Mouse (Mus musculus): ENCODE data around the gene Tmem88b.
"Not testable (repeated sequence)": the region's sequence is repeated elsewhere in the genome, so short reads cannot be mapped to it uniquely, and the experiment has no call there.

The Tmem88b gene

GRCm38 (mm10) chr4:155760613-155761355 lies 24.9 kb downstream of the Tmem88b start, which contains the start of gene Atad3a:
Gene Atad3a (minus strand): TSS chr4:155761093.
- DNase-seq (ENCODE audit: low spot score in 2 of 2) = peak; percentile 94 to 96

GRCm38 (mm10) chr4:155759862-155760612 lies 25.6 kb downstream of the Tmem88b start:
- peak; percentile 41 to 54 for DNase-seq (ENCODE audit: low spot score in 2 of 2)

GRCm38 (mm10) chr4:155757011-155757410 lies 28.7 kb downstream of the Tmem88b start:
- no peak for DNase-seq (ENCODE audit: low spot score in 2 of 2)

DNA sequence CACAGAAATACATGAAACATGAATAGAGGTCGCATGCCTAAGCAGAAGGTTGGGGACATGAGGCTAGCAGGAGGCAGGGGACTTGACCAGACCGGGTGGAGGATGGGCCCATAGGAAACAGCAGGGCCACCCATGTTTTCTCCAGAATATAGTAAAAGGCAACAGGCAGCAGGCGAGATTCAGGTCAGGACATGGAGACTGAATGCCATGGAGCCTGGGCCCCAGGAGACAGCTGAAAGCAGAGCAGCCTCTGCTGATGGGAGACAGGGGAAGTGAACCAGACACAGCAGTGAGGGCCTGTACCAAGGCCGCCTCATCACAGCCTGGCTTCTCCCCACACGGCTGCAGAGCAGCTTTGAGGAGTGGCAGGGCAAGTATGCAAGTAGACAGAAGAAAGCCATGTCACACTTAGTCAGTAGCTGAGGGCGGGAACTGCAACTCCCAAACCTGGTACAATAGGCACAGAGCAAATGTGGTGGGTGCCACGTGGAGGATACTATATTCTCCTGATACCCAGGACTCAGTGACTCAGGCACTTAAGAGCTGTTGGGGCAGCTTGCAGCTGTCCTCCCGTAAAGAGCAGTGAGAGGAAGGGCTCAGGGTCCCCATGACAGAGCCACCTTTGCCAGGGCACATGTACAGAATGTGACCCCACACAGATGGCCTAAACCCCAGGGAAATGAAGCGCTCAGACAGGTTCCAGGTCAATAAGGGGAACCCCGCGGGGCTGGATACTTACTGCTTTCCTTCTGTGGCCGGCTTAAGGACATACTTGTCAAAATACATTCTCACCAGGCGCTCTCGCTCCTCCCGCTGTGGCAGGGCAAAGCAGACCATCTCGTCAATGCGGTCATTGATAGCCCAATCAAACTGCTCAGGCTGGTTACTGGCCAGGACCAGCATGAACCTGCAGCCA lies 38.8 kb downstream of the Tmem88b start:
- no peak for DNase-seq (ENCODE audit: low spot score in 2 of 2)

DNA sequence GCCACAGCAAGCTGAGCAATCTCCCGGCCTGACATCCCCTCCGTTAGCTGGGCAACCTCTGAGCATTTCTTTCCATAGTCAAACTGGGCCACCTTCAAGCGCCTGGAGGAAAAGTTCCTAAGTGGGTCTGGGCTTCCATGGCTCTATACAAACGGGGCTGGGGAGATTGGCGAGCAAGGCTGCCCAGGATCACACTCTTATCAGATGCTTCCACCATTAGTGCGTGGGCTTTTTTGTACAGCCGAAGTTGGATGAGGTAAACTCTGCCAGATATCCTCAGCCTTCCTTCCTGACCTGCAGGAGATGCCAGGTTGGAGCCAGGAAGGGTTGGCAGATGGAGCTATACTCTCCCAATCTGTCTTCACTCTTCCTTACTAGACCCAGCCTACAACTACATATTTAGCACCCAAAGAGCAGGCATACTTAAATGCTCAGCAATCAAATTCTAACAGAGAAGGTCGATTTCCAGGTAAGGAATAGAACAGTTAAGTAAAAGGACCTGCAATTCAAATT lies 39.6 kb downstream of the Tmem88b start:
- no peak for DNase-seq (ENCODE audit: low spot score in 2 of 2)

- DNase-seq (ENCODE audit: low spot score in 2 of 2) = no peak
Observed at GRCm38 (mm10) chr4:155745136-155745535, 40.5 kb downstream of the Tmem88b start.

GRCm38 (mm10) chr4:155744474-155744873 lies 41.2 kb downstream of the Tmem88b start:
- no peak for DNase-seq (ENCODE audit: low spot score in 2 of 2)

GRCm38 (mm10) chr4:155742684-155743083 lies 43.0 kb downstream of the Tmem88b start:
- DNase-seq (ENCODE audit: low spot score in 2 of 2) = no peak

GRCm38 (mm10) chr4:155740681-155741080 lies 45.0 kb downstream of the Tmem88b start:
- not testable (repeated sequence) for DNase-seq (ENCODE audit: low spot score in 2 of 2)

- DNase-seq (ENCODE audit: low spot score in 2 of 2) = no peak
Observed at GRCm38 (mm10) chr4:155739741-155740636, 45.7 kb downstream of the Tmem88b start.

DNA sequence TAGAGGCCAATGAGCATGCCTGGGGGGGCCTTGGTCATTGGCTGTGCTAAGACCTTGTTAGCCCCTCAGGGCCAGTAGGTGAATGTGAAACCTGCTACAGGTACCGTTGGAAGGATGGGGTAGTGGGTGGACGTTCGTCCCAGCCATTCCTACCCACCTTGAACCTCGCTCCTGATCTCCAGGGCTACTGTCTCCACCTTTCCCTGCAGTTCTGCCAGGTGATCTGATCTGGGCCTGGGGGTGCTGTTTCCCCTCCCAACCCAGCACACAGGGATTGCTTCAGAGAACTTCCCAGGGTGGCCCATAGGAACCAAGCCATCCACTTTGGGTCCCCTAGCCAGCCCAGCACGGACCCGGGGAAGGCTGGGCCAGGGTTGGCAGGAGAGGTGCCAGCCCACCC lies 46.5 kb downstream of the Tmem88b start:
- DNase-seq (ENCODE audit: low spot score in 2 of 2) = no peak

- DNase-seq (ENCODE audit: low spot score in 2 of 2) = no peak
Observed at GRCm38 (mm10) chr4:155738262-155738661, 47.4 kb downstream of the Tmem88b start.

DNA sequence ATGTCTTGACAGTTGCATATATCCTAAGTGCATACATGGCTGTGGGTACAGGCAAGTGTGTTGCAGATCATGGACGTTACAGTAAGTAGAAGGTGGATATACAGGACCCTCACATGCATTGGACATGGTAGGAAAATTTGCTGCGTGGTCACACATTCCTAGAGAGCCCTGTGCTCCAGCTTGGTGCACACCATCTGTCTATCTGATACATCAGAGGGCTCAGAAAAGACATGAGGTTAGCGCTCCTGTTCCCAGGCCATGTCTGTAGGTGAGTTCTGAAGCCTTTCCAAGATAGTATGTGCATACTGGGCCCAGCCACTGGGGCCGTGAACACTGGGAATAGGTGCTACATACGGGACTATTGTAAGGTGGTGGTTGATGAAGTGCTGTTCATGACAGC lies 49.3 kb downstream of the Tmem88b start:
- no peak for DNase-seq (ENCODE audit: low spot score in 2 of 2)

GRCm38 (mm10) chr4:155735788-155736187 lies 49.9 kb downstream of the Tmem88b start:
- no peak for DNase-seq (ENCODE audit: low spot score in 2 of 2)

DNA sequence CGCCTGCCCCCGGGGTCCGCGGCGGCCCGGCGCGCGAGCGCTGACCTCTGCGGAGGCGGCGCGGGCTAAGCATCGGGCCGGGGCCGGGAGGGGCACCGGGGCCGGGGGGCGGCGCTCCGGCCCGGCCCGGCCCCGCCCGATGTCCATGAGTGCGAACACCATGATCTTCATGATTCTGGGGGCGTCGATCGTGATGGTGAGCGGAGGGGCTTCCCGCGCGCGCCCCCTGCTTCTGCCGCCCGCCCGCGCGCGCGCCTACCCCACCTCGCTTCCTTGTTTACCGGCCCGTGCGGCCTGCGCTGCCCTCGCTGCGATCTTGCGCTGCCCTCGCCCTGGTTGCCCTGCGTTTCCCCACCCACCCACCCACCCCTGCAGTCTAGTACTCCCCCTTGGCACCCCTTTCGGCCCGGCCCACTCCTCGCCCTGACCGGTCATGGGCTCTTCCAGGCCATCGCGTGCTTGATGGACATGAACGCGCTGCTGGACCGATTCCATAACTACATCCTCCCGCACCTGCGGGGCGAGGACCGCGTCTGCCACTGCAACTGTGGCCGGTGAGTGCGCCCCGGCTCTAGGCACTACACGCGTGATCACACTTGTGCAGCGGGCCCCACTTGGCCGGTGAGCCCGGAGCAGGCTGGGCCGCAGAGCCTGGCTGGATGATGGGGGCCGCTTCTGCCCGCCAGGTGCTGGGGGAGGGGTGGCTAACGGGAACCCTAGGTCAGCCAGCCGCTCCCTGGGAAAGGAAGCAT lies 50.5 kb downstream of the Tmem88b start:
- peak; percentile 18 to 38 for DNase-seq (ENCODE audit: low spot score in 2 of 2)

DNA sequence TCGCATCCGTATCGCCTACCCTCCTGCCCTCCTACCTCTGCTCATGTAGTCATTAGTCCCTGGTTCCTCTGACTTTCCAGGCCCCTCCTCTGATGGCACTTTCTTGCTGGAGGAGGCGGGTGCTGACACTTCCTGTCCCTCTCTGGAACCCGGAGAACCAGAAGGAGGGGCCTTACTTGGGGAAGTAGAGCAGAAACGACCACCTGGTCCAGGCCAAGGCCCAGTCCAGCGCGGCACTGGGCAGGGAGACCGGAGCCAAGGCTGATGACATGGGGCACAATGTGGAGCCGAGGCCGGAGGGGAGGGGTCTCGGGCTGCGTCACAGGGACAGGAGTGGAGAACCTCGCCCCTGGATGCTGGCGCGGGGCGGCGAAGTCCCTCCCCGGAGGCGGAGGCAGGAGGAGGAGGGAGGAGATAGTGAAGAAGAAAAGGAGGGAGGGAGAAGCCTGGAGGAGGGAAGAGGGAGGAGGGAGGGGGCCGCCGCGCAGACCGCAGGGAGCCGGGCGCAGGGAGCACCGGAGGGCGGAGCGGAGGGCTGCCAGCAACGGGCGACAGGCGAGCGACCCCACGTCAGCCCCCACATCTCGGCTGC lies 51.2 kb downstream of the Tmem88b start, which contains the start of gene Tmem240:
Tmem240 (plus strand) TSS at position 451 of the 592 bp plus-strand sequence.
- peak; percentile 74 to 75 for DNase-seq (ENCODE audit: low spot score in 2 of 2)

GRCm38 (mm10) chr4:155733267-155733666 lies 52.4 kb downstream of the Tmem88b start:
- DNase-seq (ENCODE audit: low spot score in 2 of 2) = no peak

All from spleen, postnatal 36 days (tissue).